In the genomic region with DNA sequence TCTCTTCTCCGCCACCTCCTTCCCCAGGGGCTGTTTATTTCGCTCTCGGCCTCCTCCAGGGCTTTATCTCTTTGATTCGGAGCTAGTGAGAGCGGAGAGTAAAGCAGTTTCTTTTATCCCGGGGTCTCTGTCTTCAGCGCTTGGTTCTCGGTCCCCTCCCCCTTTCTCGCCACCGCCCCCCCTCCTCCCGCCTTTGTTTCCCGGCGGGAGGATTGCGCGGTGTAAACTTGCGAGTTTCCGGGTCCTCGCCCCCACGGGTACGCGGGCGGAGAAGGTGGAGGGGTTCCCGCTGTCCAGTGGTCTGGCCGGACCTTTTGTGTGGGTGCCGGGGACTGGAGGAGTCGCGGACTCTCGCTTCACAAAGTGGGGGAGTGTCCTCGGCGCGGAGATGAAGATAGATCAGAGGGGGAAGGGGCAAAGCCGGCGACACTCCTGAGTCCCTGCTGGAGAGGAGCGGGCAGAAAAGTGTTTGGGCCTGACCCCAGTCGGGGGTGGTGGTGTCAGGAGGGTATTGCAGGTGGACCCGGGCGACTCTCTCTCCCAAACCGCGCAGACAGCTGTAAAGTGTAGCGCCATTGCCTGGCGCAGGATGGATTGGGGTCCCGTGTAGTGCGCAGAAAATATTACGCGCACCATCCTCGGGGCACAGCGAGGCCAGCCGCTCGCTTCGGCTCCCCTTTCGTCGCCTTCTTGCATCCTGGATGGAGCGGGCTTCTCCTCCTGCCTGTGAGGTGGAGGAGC, we compare ENCODE assay signal across 8 mouse cellular contexts. TPM values are rescaled to one million over a fixed set of nuclear protein-coding genes. Genes with fewer than 3 reads are reported as not detected.
DNase-seq lines count a peak whose midpoint lies in the region; TF ChIP-seq lines count a peak whose summit lies in the region.

No protein-coding gene starts in this region.

- H3K27ac ChIP-seq in embryonic fibroblast, embryonic 13.5 days (ENCODE audit: insufficient read depth, low read length): no peak overlapping the region

- DNase-seq in cerebellum, postnatal 10 days: peak; percentile 58 to 70
- no peak for DNase-seq in cerebellum, adult 11-12 months
- peak; percentile 50 for DNase-seq in CD4-positive, CD25-positive, alpha-beta regulatory T cell, adult 2 months (ENCODE audit: low read depth, low spot score)
- DNase-seq in induced T-regulatory cell, adult 2 months (ENCODE audit: low read depth): peak; percentile 62
- peak; percentile 49 for DNase-seq in mesoderm, embryonic 11.5 days (ENCODE audit: low read depth, low spot score)
- peak; percentile 76 for DNase-seq in thymus, postnatal 14 days
- no peak for DNase-seq in urinary bladder, postnatal 25 days (ENCODE audit: low spot score)

- H3K4me1 ChIP-seq in embryonic fibroblast, embryonic 13.5 days (ENCODE audit: control insufficient read depth, insufficient read depth, low read length): no peaks in the 10 kb centered on the region

- no peak for TF ChIP-seq CTCF in embryonic fibroblast, embryonic 13.5 days (IDR thresholded peaks at IDR 0.05; ENCODE audit: borderline replicate concordance, insufficient read depth, low read length)

- no peak for TF ChIP-seq POLR2A in embryonic fibroblast, embryonic 13.5 days (IDR thresholded peaks at IDR 0.05; ENCODE audit: low read depth, low read length)

- H3K4me3 ChIP-seq in embryonic fibroblast, embryonic 13.5 days (ENCODE audit: insufficient read depth, low read length): peak overlapping the region; percentile 78

RNA-seq across cellular contexts. Expression of a gene that starts 0.8 kb away (rescaled TPM):
- polyA plus RNA-seq in embryonic fibroblast, embryonic 13.5 days (2011; ENCODE audit: insufficient read length, low read depth, missing spikeins): 8.9 and 9.0 TPM in 2 replicates

Comparison
In these comparisons a context has a peak if more than half of its experiments do, and no peak if none do; other contexts are left out.
1. DNase-seq: peak in cerebellum, postnatal 10 days (2 of 2), CD4-positive, CD25-positive, alpha-beta regulatory T cell, adult 2 months (single experiment), induced T-regulatory cell, adult 2 months (single experiment), mesoderm, embryonic 11.5 days (single experiment) and thymus, postnatal 14 days (single experiment); none in cerebellum, adult 11-12 months (single experiment) and urinary bladder, postnatal 25 days (single experiment).